Mouse (Mus musculus): ENCODE results near the gene Rgs3.

The Rgs3 gene

GRCm38 (mm10) chr4:62559797-62560329 lies at the start of gene Rgs3:
TSS of gene Rgs3 (plus strand) at chr4:62559847.
- DNase-seq = no peak

GRCm38 (mm10) chr4:62509946-62510345 lies 49.7 kb upstream of the Rgs3 start:
- no peak for DNase-seq

GRCm38 (mm10) chr4:62513998-62514506 lies 45.6 kb upstream of the Rgs3 start:
- no peak for DNase-seq

- DNase-seq = no peak
Observed at GRCm38 (mm10) chr4:62514995-62515394, 44.7 kb upstream of the Rgs3 start.

GRCm38 (mm10) chr4:62515490-62515889 lies 44.2 kb upstream of the Rgs3 start:
- DNase-seq = no peak

GRCm38 (mm10) chr4:62516079-62516478 lies 43.6 kb upstream of the Rgs3 start:
- no peak for DNase-seq

GRCm38 (mm10) chr4:62516579-62516978 lies 43.1 kb upstream of the Rgs3 start:
- DNase-seq = no peak

GRCm38 (mm10) chr4:62517046-62517445 lies 42.6 kb upstream of the Rgs3 start:
- DNase-seq = no peak

- no peak for DNase-seq
Observed at GRCm38 (mm10) chr4:62517538-62518415, 41.9 kb upstream of the Rgs3 start.

- no peak for DNase-seq
Observed at GRCm38 (mm10) chr4:62518416-62519121, 41.1 kb upstream of the Rgs3 start.

GRCm38 (mm10) chr4:62519122-62519848 lies 40.4 kb upstream of the Rgs3 start:
- DNase-seq = no peak

- DNase-seq = peak; percentile 95
Observed at GRCm38 (mm10) chr4:62519849-62520233, 39.8 kb upstream of the Rgs3 start, which contains the start of gene Alad. TSS of gene Alad (minus strand) at chr4:62519918.

- DNase-seq = no peak
Observed at GRCm38 (mm10) chr4:62520892-62521400, 38.7 kb upstream of the Rgs3 start.

- DNase-seq = peak; percentile 99
Observed at GRCm38 (mm10) chr4:62524651-62525488, 34.8 kb upstream of the Rgs3 start, which contains the start of the genes Pole3 and 4933430I17Rik. TSS of gene Pole3 (minus strand) at chr4:62525068. TSS of gene 4933430I17Rik (plus strand) at chr4:62525369.

- DNase-seq = no peak
Observed at GRCm38 (mm10) chr4:62525489-62525811, 34.2 kb upstream of the Rgs3 start.

- no peak for DNase-seq
Observed at GRCm38 (mm10) chr4:62526256-62526655, 33.4 kb upstream of the Rgs3 start.

- DNase-seq = no peak
Observed at GRCm38 (mm10) chr4:62527655-62528054, 32.0 kb upstream of the Rgs3 start.

- no peak for DNase-seq
Observed at GRCm38 (mm10) chr4:62533729-62534128, 25.9 kb upstream of the Rgs3 start.

- DNase-seq = no peak
Observed at GRCm38 (mm10) chr4:62541802-62542201, 17.8 kb upstream of the Rgs3 start.

GRCm38 (mm10) chr4:62543782-62544181 lies 15.9 kb upstream of the Rgs3 start:
- no peak for DNase-seq

GRCm38 (mm10) chr4:62544801-62545200 lies 14.8 kb upstream of the Rgs3 start:
- DNase-seq = no peak

- DNase-seq = no peak
Observed at GRCm38 (mm10) chr4:62551966-62552365, 7.7 kb upstream of the Rgs3 start.
